Mouse (Mus musculus): ENCODE data around the gene Adgrb3.
A peak's percentile ranks its signal among the peaks of the same experiment; 100 is the strongest.

Gene Adgrb3

GRCm38 (mm10) chr1:25281471-25281870 is 548.0 kb downstream of the Adgrb3 start:
- ATAC-seq (ENCODE audit: low TSS enrichment), result no peak

- no peak for ATAC-seq (ENCODE audit: low TSS enrichment)
These were observed 578.9 kb downstream of the Adgrb3 start for GRCm38 (mm10) chr1:25250562-25250961.

- ATAC-seq (ENCODE audit: low TSS enrichment), result no peak
These were observed 587.1 kb downstream of the Adgrb3 start for GRCm38 (mm10) chr1:25242436-25242835.

GRCm38 (mm10) chr1:25229245-25229750 is 600.2 kb downstream of the Adgrb3 start:
- peak; percentile 49 for ATAC-seq (ENCODE audit: low TSS enrichment)

GRCm38 (mm10) chr1:25228381-25229244 is 600.9 kb downstream of the Adgrb3 start:
- peak; percentile 86 for ATAC-seq (ENCODE audit: low TSS enrichment)

- ATAC-seq (ENCODE audit: low TSS enrichment), result no peak
These were observed 601.6 kb downstream of the Adgrb3 start for GRCm38 (mm10) chr1:25227880-25228279.

GRCm38 (mm10) chr1:25204636-25205035 is 624.9 kb downstream of the Adgrb3 start:
- ATAC-seq (ENCODE audit: low TSS enrichment), result no peak

GRCm38 (mm10) chr1:25199392-25199791 is 630.1 kb downstream of the Adgrb3 start:
- ATAC-seq (ENCODE audit: low TSS enrichment), result peak; percentile 55; the same call in 1 of the 2 replicates

GRCm38 (mm10) chr1:25191986-25192385 is 637.5 kb downstream of the Adgrb3 start:
- no peak for ATAC-seq (ENCODE audit: low TSS enrichment)

- peak; percentile 25 for ATAC-seq (ENCODE audit: low TSS enrichment)
These were observed 640.2 kb downstream of the Adgrb3 start for GRCm38 (mm10) chr1:25189261-25189660.

GRCm38 (mm10) chr1:25185909-25186308 is 643.6 kb downstream of the Adgrb3 start:
- ATAC-seq (ENCODE audit: low TSS enrichment), result peak; percentile 60

- ATAC-seq (ENCODE audit: low TSS enrichment), result no peak
These were observed 647.6 kb downstream of the Adgrb3 start for GRCm38 (mm10) chr1:25181881-25182280.

- ATAC-seq (ENCODE audit: low TSS enrichment), result no peak
These were observed 648.9 kb downstream of the Adgrb3 start for GRCm38 (mm10) chr1:25180615-25181014.

GRCm38 (mm10) chr1:25179860-25180582 is 649.5 kb downstream of the Adgrb3 start:
- ATAC-seq (ENCODE audit: low TSS enrichment), result peak; percentile 78

- no peak for ATAC-seq (ENCODE audit: low TSS enrichment)
These were observed 651.0 kb downstream of the Adgrb3 start for GRCm38 (mm10) chr1:25178347-25179130.

- ATAC-seq (ENCODE audit: low TSS enrichment), result peak; percentile 36
These were observed 662.4 kb downstream of the Adgrb3 start for GRCm38 (mm10) chr1:25167120-25167519.

GRCm38 (mm10) chr1:25166036-25166796 is 663.3 kb downstream of the Adgrb3 start:
- ATAC-seq (ENCODE audit: low TSS enrichment), result peak; percentile 89

- ATAC-seq (ENCODE audit: low TSS enrichment), result no peak
These were observed 665.9 kb downstream of the Adgrb3 start for GRCm38 (mm10) chr1:25163561-25163960.

- peak; percentile 97 for ATAC-seq (ENCODE audit: low TSS enrichment)
These were observed 683.3 kb downstream of the Adgrb3 start for GRCm38 (mm10) chr1:25146206-25146605.

- no peak for ATAC-seq (ENCODE audit: low TSS enrichment)
These were observed 697.2 kb downstream of the Adgrb3 start for GRCm38 (mm10) chr1:25132150-25132824.
